ENCODE assay signal across 17 mouse cellular contexts in the genomic region with DNA sequence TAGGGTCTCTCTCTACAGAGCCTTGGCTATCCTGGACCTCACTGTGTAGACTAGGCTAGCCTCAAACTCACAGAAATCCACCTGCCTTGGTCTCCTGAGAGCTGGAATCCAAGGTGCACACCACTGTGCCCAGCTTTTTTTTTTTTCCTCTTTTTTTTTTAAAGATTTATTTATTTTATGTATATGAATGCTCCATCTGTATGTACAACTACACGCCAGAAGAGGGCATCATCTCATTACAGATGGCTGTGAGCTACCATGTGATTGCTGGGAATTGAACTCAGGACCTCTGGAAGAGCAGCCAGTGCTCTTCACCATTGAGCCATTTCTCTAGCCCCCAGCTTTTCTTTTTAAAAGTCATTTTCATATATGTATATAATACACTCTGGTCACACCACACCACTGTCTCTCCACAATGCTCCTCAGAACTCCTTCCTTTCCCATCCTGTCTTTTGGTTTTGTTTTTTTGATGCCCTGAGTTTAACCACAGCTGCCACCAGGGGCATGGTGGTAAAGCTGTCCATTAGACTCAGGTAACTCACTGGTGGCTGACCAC. TPM values are rescaled to one million over a fixed set of nuclear protein-coding genes. Genes with fewer than 3 reads are reported as not detected.
DNase-seq lines count a peak whose midpoint lies in the region; ATAC-seq and TF ChIP-seq lines count a peak whose summit lies in the region.
"Had no signal": no experiment of that assay in that cellular context is flagged by ENCODE, and none has a peak within 500 bp of the region (broad histone marks: within the 10 kb centered on the region; RNA-seq: fewer than 3 reads in every experiment).

No protein-coding gene starts in this region.

- intact Hi-C loops in left cerebral cortex, adult 2 months (cut with DNase I) = loop anchor here (1.0 kb wide), 1 partner anchor 157 kb away; no protein-coding TSS in a partner anchor
- intact Hi-C loops in left cerebral cortex, postnatal 14 days (cut with DNase I) = no loop called here

- DNase-seq in left cerebral cortex, adult 2 months (ENCODE audit: extremely low spot score in 1 of 2, low spot score in 2 of 2) = no peak
- no peak for DNase-seq in left cerebral cortex, adult 8-10 months (ENCODE audit: low spot score in 2 of 2)
- DNase-seq in thymus, postnatal 25 days = peak; percentile 23
- no peak for DNase-seq in thymus, postnatal 10 days (ENCODE audit: low spot score in 2 of 2)
- DNase-seq in MEL-GATA-1-ER (ENCODE audit: extremely low read depth, low read depth) = peak; percentile 61
- no peak for DNase-seq in stomach, postnatal 0 days (ENCODE audit: low spot score)
- DNase-seq in left cerebral cortex, postnatal 14 days (ENCODE audit: low spot score in 2 of 2) = no peak
- DNase-seq in cerebellum, adult 2 months = no peak
- DNase-seq: adrenal gland, adult 2 months; cerebellum, postnatal 14 days; kidney, postnatal 10 days; lung, embryonic 14.5 days; right cerebral cortex, postnatal 4 days had no signal

- no peaks in the 10 kb centered on the region for H3K9me3 ChIP-seq in stomach, postnatal 0 days (ENCODE audit: control insufficient read depth, low read length)
- H3K9me3 ChIP-seq: heart, embryonic 15.5 days; hindbrain, embryonic 15.5 days; limb, embryonic 12.5 days had no signal

- no peak overlapping the region for H3K4me3 ChIP-seq in left cerebral cortex, adult 2 months
- no peak overlapping the region for H3K4me3 ChIP-seq in stomach, postnatal 0 days (ENCODE audit: low read depth, low read length)
- no peak overlapping the region for H3K4me3 ChIP-seq in cerebellum, adult 2 months (replicated peaks; ENCODE audit: insufficient read depth, low read depth, low read length)
- H3K4me3 ChIP-seq: heart, embryonic 15.5 days; hindbrain, embryonic 15.5 days; limb, embryonic 12.5 days had no signal

- no peak overlapping the region for H3K4me2 ChIP-seq in stomach, postnatal 0 days (replicated peaks; ENCODE audit: low read depth)
- H3K4me2 ChIP-seq: heart, embryonic 15.5 days; hindbrain, embryonic 15.5 days; limb, embryonic 12.5 days; lung, embryonic 14.5 days had no signal

- TF ChIP-seq CTCF in left cerebral cortex, adult 2 months (IDR thresholded peaks at IDR 0.05) = peak; percentile 39
- peak; percentile 50 for TF ChIP-seq CTCF in stomach, postnatal 0 days (IDR thresholded peaks at IDR 0.05; ENCODE audit: low read depth)
- TF ChIP-seq CTCF in cerebellum, adult 2 months (IDR thresholded peaks at IDR 0.05; ENCODE audit: borderline replicate concordance, insufficient read depth, low read depth, low read length) = no peak

- H3K27ac ChIP-seq in left cerebral cortex, adult 2 months = no peak overlapping the region
- H3K27ac ChIP-seq in stomach, postnatal 0 days (replicated peaks) = no peak overlapping the region
- H3K27ac ChIP-seq in cerebellum, adult 2 months (ENCODE audit: insufficient read depth, low read length) = no peak overlapping the region
- H3K27ac ChIP-seq: heart, embryonic 15.5 days; hindbrain, embryonic 15.5 days; limb, embryonic 12.5 days had no signal

- TF ChIP-seq POLR2A in cerebellum, adult 2 months (IDR thresholded peaks at IDR 0.05; ENCODE audit: borderline replicate concordance, insufficient read depth, low read length) = no peak

- WGBS in stomach, postnatal 0 days = 45% methylated on average over 1 of the region's 1 CpGs
- 25% methylated on average over 1 of the region's 1 CpGs for WGBS in cerebellum, adult 2 months

- TF ChIP-seq EP300 in stomach, postnatal 0 days (optimal IDR thresholded peaks at IDR 0.05) = no peak

- no peak for ATAC-seq in stomach, postnatal 0 days (ENCODE audit: low FRiP score, low TSS enrichment)

- no peaks in the 10 kb centered on the region for H3K36me3 ChIP-seq in stomach, postnatal 0 days (ENCODE audit: control insufficient read depth, insufficient read depth, low read length)

- peaks cover 4% of the 10 kb centered on the region; the same call in 1 of the 2 replicates for H3K4me1 ChIP-seq in stomach, postnatal 0 days (replicated peaks; ENCODE audit: control insufficient read depth, insufficient read depth)
- peaks cover 3% of the 10 kb centered on the region; the same call in 1 of the 2 replicates for H3K4me1 ChIP-seq in cerebellum, adult 2 months (ENCODE audit: control insufficient read depth, insufficient read depth, low read length)

- H3K9ac ChIP-seq in stomach, postnatal 0 days (ENCODE audit: low read length) = no peak overlapping the region
- H3K9ac ChIP-seq: heart, embryonic 15.5 days; hindbrain, embryonic 15.5 days; limb, embryonic 12.5 days; lung, embryonic 14.5 days had no signal

- no peaks in the 10 kb centered on the region for H3K27me3 ChIP-seq in stomach, postnatal 0 days (ENCODE audit: control insufficient read depth, insufficient read depth, low read length)
- no peaks in the 10 kb centered on the region for H3K27me3 ChIP-seq in cerebellum, adult 2 months (ENCODE audit: control insufficient read depth, insufficient read depth, low read length)
- H3K27me3 ChIP-seq: heart, embryonic 15.5 days; hindbrain, embryonic 15.5 days; limb, embryonic 12.5 days had no signal

RNA-seq across cellular contexts. Expression of a gene that starts 2.4 kb away (rescaled TPM):
- 1 to 10 TPM; 7.9 to 8.9 TPM for total RNA-seq in left cerebral cortex, adult 2 months (2021)
- total RNA-seq in left cerebral cortex, adult 8-10 months (2022) = 10 to 100 TPM in 1 of 4 experiments, 1 to 10 TPM in 3; 7.6 to 11.3 (median 8.5) TPM
- polyA plus RNA-seq in stomach, postnatal 0 days (2015; fragmentation: Nextera tagmentation; extraction: Ambion mirVana) = 17.8 and 18.2 TPM in 2 replicates
- total RNA-seq in left cerebral cortex, postnatal 14 days (2021) = 1 to 10 TPM; 5.8 to 5.9 TPM
- polyA plus RNA-seq in cerebellum, adult 2 months (2012; rRNA removed) = 10.2 and 11.2 TPM in 2 replicates

RNA-seq across cellular contexts. Expression of a gene that starts 2.5 kb away (rescaled TPM):
- total RNA-seq in left cerebral cortex, adult 2 months (2021) = 100 to 1,000 TPM; 799 to 888 TPM
- total RNA-seq in left cerebral cortex, adult 8-10 months (2022) = 1,000 to 10,000 TPM; 1,002 to 1,118 (median 1,038) TPM
- 1,661 and 1,706 TPM in 2 replicates for polyA plus RNA-seq in stomach, postnatal 0 days (2015; fragmentation: Nextera tagmentation; extraction: Ambion mirVana)
- 100 to 1,000 TPM; 647 to 683 TPM for total RNA-seq in left cerebral cortex, postnatal 14 days (2021)
- polyA plus RNA-seq in cerebellum, adult 2 months (2012; rRNA removed) = 1,034 and 1,060 TPM in 2 replicates

RNA-seq across cellular contexts. Expression of a gene that starts 15.5 kb away (rescaled TPM):
- 10 to 100 TPM; 43.8 to 49.5 TPM for total RNA-seq in left cerebral cortex, adult 2 months (2021)
- total RNA-seq in left cerebral cortex, adult 8-10 months (2022) = 10 to 100 TPM; 29.4 to 40.3 (median 33.6) TPM
- polyA plus RNA-seq in stomach, postnatal 0 days (2015; fragmentation: Nextera tagmentation; extraction: Ambion mirVana) = 131 TPM in 2 replicates
- total RNA-seq in left cerebral cortex, postnatal 14 days (2021) = 10 to 100 TPM; 38.8 to 44.5 TPM
- 66.9 and 69.1 TPM in 2 replicates for polyA plus RNA-seq in cerebellum, adult 2 months (2012; rRNA removed)

RNA-seq across cellular contexts. Expression of a gene that starts 27.4 kb away (rescaled TPM):
- under 1 TPM; 0.42 to 0.50 TPM for total RNA-seq in left cerebral cortex, adult 2 months (2021)
- total RNA-seq in left cerebral cortex, adult 8-10 months (2022) = under 1 TPM; 0.25 to 0.72 (median 0.52) TPM
- polyA plus RNA-seq in stomach, postnatal 0 days (2015; fragmentation: Nextera tagmentation; extraction: Ambion mirVana) = 41.9 TPM in 2 replicates
- under 1 TPM in 1 of 2 experiments, not detected in 1; 0.23 TPM for total RNA-seq in left cerebral cortex, postnatal 14 days (2021)
- 0.23 and 0.51 TPM in 2 replicates for polyA plus RNA-seq in cerebellum, adult 2 months (2012; rRNA removed)
- total RNA-seq: layer of hippocampus, postnatal 25 days had no signal

RNA-seq across cellular contexts. Expression of a gene that starts 32.1 kb away (rescaled TPM):
- 10 to 100 TPM; 38.8 to 43.0 TPM for total RNA-seq in left cerebral cortex, adult 2 months (2021)
- total RNA-seq in left cerebral cortex, adult 8-10 months (2022) = 10 to 100 TPM; 43.0 to 52.8 (median 49.6) TPM
- 95.4 and 102 TPM in 2 replicates for polyA plus RNA-seq in stomach, postnatal 0 days (2015; fragmentation: Nextera tagmentation; extraction: Ambion mirVana)
- 10 to 100 TPM; 50.5 to 51.9 TPM for total RNA-seq in left cerebral cortex, postnatal 14 days (2021)
- 35.8 and 38.7 TPM in 2 replicates for polyA plus RNA-seq in cerebellum, adult 2 months (2012; rRNA removed)

Comparison
In these comparisons a context has a peak if more than half of its experiments do, and no peak if none do; other contexts are left out.
1. DNase-seq: peak in thymus, postnatal 25 days (single experiment) and MEL-GATA-1-ER (single experiment); none in left cerebral cortex, adult 2 months (0 of 2), left cerebral cortex, adult 8-10 months (0 of 2), thymus, postnatal 10 days (0 of 2), stomach, postnatal 0 days (single experiment), left cerebral cortex, postnatal 14 days (0 of 2) and cerebellum, adult 2 months (0 of 2).